Mouse (Mus musculus) heart, adult 2 months (tissue): ENCODE measurements around the gene Cntrob.

Source experiments
- CTCF ChIP-seq: fragments of 200-600 bp; IDR thresholded peaks from 2 replicates; pipeline ENCODE4 v1.8.1; 2022; ENCODE audit warnings: antibody characterized with exemption, mild to moderate bottlenecking, moderate library complexity
- EP300 ChIP-seq: fragments of 200-500 bp; IDR thresholded peaks from 2 replicates; pipeline ENCODE4 v1.6.1; 2011; ENCODE audit warnings: low read depth, low read length, control low read depth; ENCODE audit not compliant: insufficient read depth
- POLR2A ChIP-seq: fragments of 200-500 bp; IDR thresholded peaks from 2 replicates; pipeline ENCODE4 v1.6.1; 2011; ENCODE audit warnings: mild to moderate bottlenecking, low read depth, low read length, control low read depth; ENCODE audit not compliant: insufficient read depth

GRCm38 (mm10) chr11:69275650-69276049 lies 47.9 kb downstream of the Cntrob start:
- TF ChIP-seq CTCF: no peak
- no peak for TF ChIP-seq POLR2A
- TF ChIP-seq EP300: no peak
